Mouse (Mus musculus) neural tube, embryonic 15.5 days (tissue): ENCODE results near the gene Tgm6. TPM values are rescaled to one million over a fixed set of nuclear protein-coding genes. Genes with fewer than 3 reads are reported as not detected.

Experiments used
- ATAC-seq: fragments of 200-750 bp; cut with Nextera tagmentation; 2 replicates; pipeline ENCODE4 v1.8.0; 2017; ENCODE audit warnings: mild to moderate bottlenecking, moderate TSS enrichment, moderate library complexity; ENCODE audit not compliant: low FRiP score
- H3K27ac ChIP-seq: fragments of 300-500 bp; sonication (generic); replicated peaks from 2 replicates; pipeline ENCODE4 v1.5.1; 2015; ENCODE audit warnings: mild to moderate bottlenecking, inconsistent platforms
- H3K27me3 ChIP-seq: fragments of 300-500 bp; sonication (generic); replicated peaks from 2 replicates; pipeline ENCODE4 v1.6.1; 2015; ENCODE audit warnings: inconsistent platforms
- H3K36me3 ChIP-seq: fragments of 300-500 bp; sonication (generic); 2 replicates; pipeline ENCODE4 v1.6.1; 2015; ENCODE audit warnings: inconsistent platforms
- H3K4me1 ChIP-seq: fragments of 300-500 bp; sonication (generic); 2 replicates; pipeline ENCODE4 v1.6.1; 2015; ENCODE audit warnings: inconsistent platforms
- H3K4me2 ChIP-seq: fragments of 300-500 bp; sonication (generic); 2 replicates; pipeline ENCODE4 v1.6.1; 2015; ENCODE audit warnings: inconsistent platforms, mild to moderate bottlenecking, moderate library complexity
- H3K4me3 ChIP-seq: fragments of 300-500 bp; sonication (generic); replicated peaks from 2 replicates; pipeline ENCODE4 v1.5.1; 2015; ENCODE audit warnings: mild to moderate bottlenecking, inconsistent platforms
- H3K9ac ChIP-seq: fragments of 300-500 bp; sonication (generic); replicated peaks from 2 replicates; pipeline ENCODE4 v1.6.1; 2015; ENCODE audit warnings: mild to moderate bottlenecking, inconsistent platforms
- H3K9me3 ChIP-seq: fragments of 300-500 bp; sonication (generic); replicated peaks from 2 replicates; pipeline ENCODE4 v1.6.1; 2016; ENCODE audit warnings: inconsistent platforms
- WGBS: fragments of 180-500 bp; shearing (Covaris S2); methylation state at CpG from one replicate; pipeline ENCODE4 v1.1.7; 2015; ENCODE audit warnings: mixed read lengths; 5-methylcytosine and 5-hydroxymethylcytosine counted together
- polyA plus RNA-seq: library from polyadenylated mRNA; unstranded; fragments of >200 nt; fragmentation: Nextera tagmentation; extraction: Ambion mirVana; gene quantifications from 2 replicates; pipeline ENCODE4 v1.2.1, GENCODE M21; 2015

The Tgm6 gene
- polyA plus RNA-seq, 1 experiment from 2014 or later: 0.04 TPM

- WGBS: under 1% methylated on average over 15 of the region's 15 CpGs
- peak overlapping the region; percentile 98 for H3K27ac ChIP-seq
- H3K36me3 ChIP-seq: peaks cover 16% of the 10 kb centered on the region
- peak overlapping the region; percentile 46 for H3K9ac ChIP-seq
- H3K4me1 ChIP-seq: peaks cover 30% of the 10 kb centered on the region
- peak; percentile 78 for ATAC-seq
- H3K9me3 ChIP-seq: no peaks in the 10 kb centered on the region
- H3K4me3 ChIP-seq: peak overlapping the region; percentile 97
- peak overlapping the region; percentile 77 for H3K4me2 ChIP-seq
- no peaks in the 10 kb centered on the region for H3K27me3 ChIP-seq
These were observed 67.3 kb downstream of the Tgm6 start for GRCm38 (mm10) chr2:130179507-130180019.

- H3K4me2 ChIP-seq: no peak overlapping the region
- H3K4me1 ChIP-seq: no peaks in the 10 kb centered on the region
- no peak for ATAC-seq
- H3K9me3 ChIP-seq: no peaks in the 10 kb centered on the region
- H3K9ac ChIP-seq: no peak overlapping the region
- H3K4me3 ChIP-seq: no peak overlapping the region
- no peak overlapping the region for H3K27ac ChIP-seq
- WGBS: 91% methylated on average over 12 of the region's 12 CpGs
- H3K27me3 ChIP-seq: no peaks in the 10 kb centered on the region
- H3K36me3 ChIP-seq: no peaks in the 10 kb centered on the region
These were observed 76.2 kb downstream of the Tgm6 start for GRCm38 (mm10) chr2:130188391-130188790.

GRCm38 (mm10) chr2:130194894-130195293 lies 82.7 kb downstream of the Tgm6 start, which contains the start of gene Tmc2:
Gene Tmc2 (plus strand): TSS chr2:130195194.
- no peak within 1 kb of the TSS for H3K9ac ChIP-seq
- 0 out of 2 replicates have a peak, but pooled peaks cover 7% of the 10 kb centered on the region for H3K9me3 ChIP-seq
- WGBS: 98% methylated on average over 16 of the region's 16 CpGs
- no peak within 1 kb of the TSS for H3K4me2 ChIP-seq
- no peaks in the 10 kb centered on the region for H3K4me1 ChIP-seq
- H3K4me3 ChIP-seq: no peak within 1 kb of the TSS
- no peak within 1 kb of the TSS for H3K27ac ChIP-seq
- H3K36me3 ChIP-seq: no peaks in the 10 kb centered on the region
- no peak for ATAC-seq
- H3K27me3 ChIP-seq: no peaks in the 10 kb centered on the region

GRCm38 (mm10) chr2:130200961-130201360 lies 88.7 kb downstream of the Tgm6 start:
- 61% methylated on average over 5 of the region's 5 CpGs for WGBS
- H3K36me3 ChIP-seq: no peaks in the 10 kb centered on the region
- no peak overlapping the region for H3K9ac ChIP-seq
- no peak overlapping the region for H3K4me3 ChIP-seq
- H3K27ac ChIP-seq: no peak overlapping the region
- no peak overlapping the region for H3K4me2 ChIP-seq
- ATAC-seq: no peak
- H3K4me1 ChIP-seq: no peaks in the 10 kb centered on the region
- H3K27me3 ChIP-seq: no peaks in the 10 kb centered on the region
- 0 out of 2 replicates have a peak, but pooled peaks cover 7% of the 10 kb centered on the region for H3K9me3 ChIP-seq

Other genes starting within 250 kb of the Tgm6 start
- gene Tgm3, start 100.1 kb upstream of the Tgm6 start, polyA plus RNA-seq: 0.05 TPM in 1 of 2 replicates, not detected in the other
- 283 and 366 TPM in 2 replicates for gene Snrpb, start 67.0 kb downstream of the Tgm6 start, polyA plus RNA-seq
- gene Tmc2, start 82.8 kb downstream of the Tgm6 start, polyA plus RNA-seq: not detected in 2 replicates
- gene Nop56, start 162.0 kb downstream of the Tgm6 start, polyA plus RNA-seq: 275 and 293 TPM in 2 replicates
- gene Idh3b, start 172.1 kb downstream of the Tgm6 start, polyA plus RNA-seq: 193 and 199 TPM in 2 replicates
- gene Ebf4, start 182.8 kb downstream of the Tgm6 start, polyA plus RNA-seq: 4.7 and 7.8 TPM in 2 replicates